Mouse (Mus musculus): ENCODE data around the gene E2f3. TPM values are rescaled to one million over a fixed set of nuclear protein-coding genes. Genes with fewer than 3 reads are reported as not detected.
A peak's percentile ranks its signal among the peaks of the same experiment; 100 is the strongest.

E2f3 gene
- total RNA-seq (2021) = 10 to 100 TPM; 18.7 to 19.2 TPM
- long read RNA-seq, experiment 1, partial matches to known transcripts = 0 of 4 reads
- long read RNA-seq, experiment 1, other reads (novel, unspliced or antisense) = 4 of 4 reads
- long read RNA-seq, experiment 2, partial matches to known transcripts = 0 of 3 reads
- long read RNA-seq, experiment 2, other reads (novel, unspliced or antisense) = 3 of 3 reads

- peak; percentile 99 to 100 for DNase-seq (ENCODE audit: low spot score in 2 of 2)
- intact Hi-C loops (cut with DNase I) = loop anchor here (2.0 to 10.0 kb wide), 2 partner anchors 99 to 269 kb away; no protein-coding TSS in a partner anchor
Observed at GRCm38 (mm10) chr13:29985855-29986755, at the start of gene E2f3. Gene E2f3, minus strand, starts transcription at chr13:29986063.

GRCm38 (mm10) chr13:30034540-30034939 lies 48.7 kb upstream of the E2f3 start:
- intact Hi-C loops (cut with DNase I) = no loop called here

GRCm38 (mm10) chr13:30031684-30032335 lies 45.9 kb upstream of the E2f3 start:
- intact Hi-C loops (cut with DNase I) = no loop called here
- no peak for DNase-seq (ENCODE audit: low spot score in 2 of 2)

More at GRCm38 (mm10) chr13:30034540-30034939, 48.7 kb upstream of the E2f3 start:
- no peak for DNase-seq (ENCODE audit: low spot score in 2 of 2)

GRCm38 (mm10) chr13:30027841-30028240 lies 42.0 kb upstream of the E2f3 start:
- intact Hi-C loops (cut with DNase I) = no loop called here
- DNase-seq (ENCODE audit: low spot score in 2 of 2) = no peak

- DNase-seq (ENCODE audit: low spot score in 2 of 2) = no peak
- intact Hi-C loops (cut with DNase I) = no loop called here
Observed at GRCm38 (mm10) chr13:30022487-30022886, 36.6 kb upstream of the E2f3 start.

GRCm38 (mm10) chr13:30018573-30018972 lies 32.7 kb upstream of the E2f3 start:
- intact Hi-C loops (cut with DNase I) = no loop called here
- DNase-seq (ENCODE audit: low spot score in 2 of 2) = no peak

GRCm38 (mm10) chr13:30017611-30018010 lies 31.7 kb upstream of the E2f3 start:
- intact Hi-C loops (cut with DNase I) = no loop called here

GRCm38 (mm10) chr13:30014576-30014975 lies 28.7 kb upstream of the E2f3 start:
- peak in 1 of 2 experiments; percentile 10 for DNase-seq (ENCODE audit: low spot score in 2 of 2)
- intact Hi-C loops (cut with DNase I) = no loop called here

More at GRCm38 (mm10) chr13:30017611-30018010, 31.7 kb upstream of the E2f3 start:
- DNase-seq (ENCODE audit: low spot score in 2 of 2) = no peak

GRCm38 (mm10) chr13:30012226-30012625 lies 26.4 kb upstream of the E2f3 start:
- intact Hi-C loops (cut with DNase I) = no loop called here
- peak in 1 of 2 experiments; percentile 48 for DNase-seq (ENCODE audit: low spot score in 2 of 2)

GRCm38 (mm10) chr13:30008738-30009137 lies 22.9 kb upstream of the E2f3 start:
- no peak for DNase-seq (ENCODE audit: low spot score in 2 of 2)
- intact Hi-C loops (cut with DNase I) = no loop called here

GRCm38 (mm10) chr13:30005422-30005821 lies 19.6 kb upstream of the E2f3 start:
- intact Hi-C loops (cut with DNase I) = no loop called here
- DNase-seq (ENCODE audit: low spot score in 2 of 2) = no peak

GRCm38 (mm10) chr13:30004849-30005248 lies 19.0 kb upstream of the E2f3 start:
- intact Hi-C loops (cut with DNase I) = no loop called here
- DNase-seq (ENCODE audit: low spot score in 2 of 2) = no peak

GRCm38 (mm10) chr13:30003169-30003568 lies 17.3 kb upstream of the E2f3 start:
- intact Hi-C loops (cut with DNase I) = no loop called here
- DNase-seq (ENCODE audit: low spot score in 2 of 2) = peak in 1 of 2 experiments; percentile 46

GRCm38 (mm10) chr13:30001041-30001440 lies 15.2 kb upstream of the E2f3 start:
- intact Hi-C loops (cut with DNase I) = no loop called here
- no peak for DNase-seq (ENCODE audit: low spot score in 2 of 2)

GRCm38 (mm10) chr13:29987956-29988355 lies 2.1 kb upstream of the E2f3 start:
- DNase-seq (ENCODE audit: low spot score in 2 of 2) = no peak
- intact Hi-C loops (cut with DNase I) = loop anchor here (10.0 kb wide), 1 partner anchor 267 kb away; no protein-coding TSS in a partner anchor

GRCm38 (mm10) chr13:29986756-29987120 lies 875 bp upstream of the E2f3 start:
- intact Hi-C loops (cut with DNase I) = loop anchor here (10.0 kb wide), 1 partner anchor 268 kb away; no protein-coding TSS in a partner anchor
- DNase-seq (ENCODE audit: low spot score in 2 of 2) = peak in 1 of 2 experiments; percentile 31

- intact Hi-C loops (cut with DNase I) = loop anchor here (2.0 to 10.0 kb wide), 2 partner anchors 100 to 270 kb away; no protein-coding TSS in a partner anchor
- DNase-seq (ENCODE audit: low spot score in 2 of 2) = peak; percentile 18 to 22
Observed at GRCm38 (mm10) chr13:29985101-29985854, 585 bp downstream of the E2f3 start.

- intact Hi-C loops (cut with DNase I) = loop anchor here (2.0 to 10.0 kb wide), 4 partner anchors 67 to 270 kb away; partner anchors contain the start of gene Cdkal1
- DNase-seq (ENCODE audit: low spot score in 2 of 2) = peak; percentile 64 to 76
Observed at GRCm38 (mm10) chr13:29984286-29985100, 1.4 kb downstream of the E2f3 start.
